Mouse (Mus musculus): ENCODE data around the gene Dcp1a. TPM values are rescaled to one million over a fixed set of nuclear protein-coding genes. Genes with fewer than 3 reads are reported as not detected.
A peak's percentile ranks its signal among the peaks of the same experiment; 100 is the strongest.

The Dcp1a gene
- polyA plus RNA-seq, 1 experiment from 2014 or later: 16.1 TPM

GRCm38 (mm10) chr14:30551509-30551908 lies 72.2 kb downstream of the Dcp1a start:
- H3K4me1 ChIP-seq (ENCODE audit: control insufficient read depth in 2 of 2, insufficient read depth in 2 of 2, low read length in 2 of 2): peaks cover 22 to 33% of the 10 kb centered on the region in 2 experiments
- no peak for ATAC-seq (ENCODE audit: insufficient number of reproducible peaks, insufficient read depth, low FRiP score, low read depth)
- peak overlapping the region; percentile 5 to 28; a peak in 1 of 4 replicates for H3K27ac ChIP-seq (replicated peaks in 1 of 2; ENCODE audit: control insufficient read depth in 1 of 2, insufficient read depth in 1 of 2, low read depth in 2 of 2, low read length in 2 of 2)
- 0 out of 2 replicates have a peak overlapping the region, but pooled peaks have one; percentile 25 for H3K9ac ChIP-seq (ENCODE audit: low read length)
- WGBS: 12% methylated on average over 5 of the region's 5 CpGs
- peak overlapping the region in 1 of 2 experiments; percentile 85; a peak in 2 of 4 replicates for H3K4me3 ChIP-seq (ENCODE audit: control insufficient read depth in 1 of 2, insufficient read depth in 1 of 2, low read depth in 1 of 2, low read length in 2 of 2)
- peak overlapping the region; percentile 98 for H3K4me2 ChIP-seq (ENCODE audit: low read length)
- H3K9me3 ChIP-seq (ENCODE audit: control insufficient read depth, low read length): no peaks in the 10 kb centered on the region
- no peaks in the 10 kb centered on the region for H3K27me3 ChIP-seq (ENCODE audit: control insufficient read depth, insufficient read depth, low read length)
- H3K36me3 ChIP-seq (ENCODE audit: control insufficient read depth, insufficient read depth, low read length): peaks cover 13% of the 10 kb centered on the region

GRCm38 (mm10) chr14:30551981-30552380 lies 72.6 kb downstream of the Dcp1a start:
- Histone ChIP-seq H3K27me3 (ENCODE audit: control insufficient read depth, insufficient read depth, low read length) (no peaks in the 10 kb centered on the region), H3K4me2 (ENCODE audit: low read length) (peak overlapping the region; percentile 98; the same call in 1 of the 2 replicates), H3K36me3 (ENCODE audit: control insufficient read depth, insufficient read depth, low read length) (peaks cover 14% of the 10 kb centered on the region), H3K9ac (ENCODE audit: low read length) (no peak overlapping the region), H3K9me3 (ENCODE audit: control insufficient read depth, low read length) (no peaks in the 10 kb centered on the region), H3K27ac (replicated peaks in 1 of 2; ENCODE audit: control insufficient read depth in 1 of 2, insufficient read depth in 1 of 2, low read depth in 2 of 2, low read length in 2 of 2) (no peak overlapping the region), H3K4me3 (ENCODE audit: control insufficient read depth in 1 of 2, insufficient read depth in 1 of 2, low read depth in 1 of 2, low read length in 2 of 2) (no peak overlapping the region), H3K4me1 (ENCODE audit: control insufficient read depth in 2 of 2, insufficient read depth in 2 of 2, low read length in 2 of 2) (peaks cover 22 to 33% of the 10 kb centered on the region in 2 experiments)
- 95% methylated on average over 2 of the region's 2 CpGs for WGBS
- no peak for ATAC-seq (ENCODE audit: insufficient number of reproducible peaks, insufficient read depth, low FRiP score, low read depth)

DNA sequence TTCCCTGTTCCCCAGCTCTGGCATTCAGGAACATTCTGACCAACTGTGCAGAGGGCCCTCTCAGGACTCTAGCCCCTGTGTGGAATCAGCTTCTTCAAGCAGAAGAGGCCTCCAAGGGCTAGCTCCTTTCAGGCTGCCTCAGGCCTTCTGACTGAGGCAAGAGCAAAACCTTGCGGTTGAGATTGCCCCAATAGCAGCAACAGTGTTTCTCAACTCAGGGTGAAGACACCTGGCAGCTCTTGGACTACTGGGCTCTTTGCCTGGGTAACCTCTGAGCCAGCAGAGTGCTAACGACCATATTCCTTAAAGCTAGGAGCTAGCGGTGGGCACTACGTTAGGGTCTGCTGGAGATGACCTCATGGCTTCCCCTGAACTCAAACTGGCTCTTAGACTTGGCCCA lies 73.8 kb downstream of the Dcp1a start:
- no peak for ATAC-seq (ENCODE audit: insufficient number of reproducible peaks, insufficient read depth, low FRiP score, low read depth)
- no peak overlapping the region for H3K4me3 ChIP-seq (ENCODE audit: control insufficient read depth in 1 of 2, insufficient read depth in 1 of 2, low read depth in 1 of 2, low read length in 2 of 2)

DNA sequence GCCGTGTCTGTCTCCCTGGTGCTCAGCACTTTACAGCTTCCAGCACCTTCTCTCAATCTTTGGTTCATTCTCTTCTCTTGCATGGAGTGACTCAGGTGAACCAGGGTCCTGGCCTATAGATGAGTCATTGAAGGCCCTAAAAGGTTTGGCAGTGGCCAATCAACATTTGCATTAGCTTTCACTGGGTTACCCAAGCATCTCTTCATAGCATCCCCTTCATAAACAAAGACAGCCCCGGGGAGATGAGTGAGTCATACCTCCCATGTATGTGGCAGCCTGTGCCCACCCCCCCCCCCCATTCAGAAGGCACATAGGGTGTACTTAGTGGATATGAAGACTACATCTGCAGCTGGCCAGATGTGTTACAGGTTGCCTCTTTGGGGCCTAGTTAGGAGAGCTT lies 77.3 kb downstream of the Dcp1a start:
- Histone ChIP-seq H3K4me3 (ENCODE audit: control insufficient read depth in 1 of 2, insufficient read depth in 1 of 2, low read depth in 1 of 2, low read length in 2 of 2) (no peak overlapping the region), H3K27me3 (ENCODE audit: control insufficient read depth, insufficient read depth, low read length) (no peaks in the 10 kb centered on the region), H3K9ac (ENCODE audit: low read length) (no peak overlapping the region), H3K27ac (replicated peaks in 1 of 2; ENCODE audit: control insufficient read depth in 1 of 2, insufficient read depth in 1 of 2, low read depth in 2 of 2, low read length in 2 of 2) (no peak overlapping the region), H3K36me3 (ENCODE audit: control insufficient read depth, insufficient read depth, low read length) (peaks cover 47% of the 10 kb centered on the region), H3K9me3 (ENCODE audit: control insufficient read depth, low read length) (no peaks in the 10 kb centered on the region), H3K4me1 (ENCODE audit: control insufficient read depth in 2 of 2, insufficient read depth in 2 of 2, low read length in 2 of 2) (peaks cover 3 to 17% of the 10 kb centered on the region in 2 experiments), H3K4me2 (ENCODE audit: low read length) (no peak overlapping the region)
- WGBS: 77% methylated on average over 2 of the region's 2 CpGs
- no peak for ATAC-seq (ENCODE audit: insufficient number of reproducible peaks, insufficient read depth, low FRiP score, low read depth)

More for the DNA sequence above, 73.8 kb downstream of the Dcp1a start:
- no peak overlapping the region for H3K9ac ChIP-seq (ENCODE audit: low read length)
- peaks cover 20 to 33% of the 10 kb centered on the region in 2 experiments for H3K4me1 ChIP-seq (ENCODE audit: control insufficient read depth in 2 of 2, insufficient read depth in 2 of 2, low read length in 2 of 2)
- H3K36me3 ChIP-seq (ENCODE audit: control insufficient read depth, insufficient read depth, low read length): peaks cover 14% of the 10 kb centered on the region
- no peaks in the 10 kb centered on the region for H3K27me3 ChIP-seq (ENCODE audit: control insufficient read depth, insufficient read depth, low read length)
- no peak overlapping the region for H3K27ac ChIP-seq (replicated peaks in 1 of 2; ENCODE audit: control insufficient read depth in 1 of 2, insufficient read depth in 1 of 2, low read depth in 2 of 2, low read length in 2 of 2)
- no peaks in the 10 kb centered on the region for H3K9me3 ChIP-seq (ENCODE audit: control insufficient read depth, low read length)
- no peak overlapping the region for H3K4me2 ChIP-seq (ENCODE audit: low read length)
- 89% methylated on average over 4 of the region's 4 CpGs for WGBS

DNA sequence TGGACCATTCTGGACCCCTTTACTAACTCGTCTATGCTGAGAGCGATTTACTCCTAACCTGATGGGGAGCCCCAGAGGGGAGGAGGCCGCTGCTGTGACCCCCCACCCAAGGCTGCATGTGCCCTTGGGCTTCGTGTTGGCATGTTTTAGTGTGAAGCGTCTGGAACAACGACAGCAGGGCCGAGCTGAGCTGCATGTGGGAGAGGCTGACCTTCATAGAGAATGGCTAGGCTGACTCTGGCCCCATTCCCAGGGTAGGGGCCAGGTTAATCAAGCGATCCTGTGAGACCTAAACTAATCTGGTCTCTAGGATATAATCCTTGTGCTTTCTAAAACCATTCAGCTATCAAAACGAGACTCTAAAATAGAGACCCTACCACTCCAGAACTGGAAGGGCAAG lies 78.4 kb downstream of the Dcp1a start:
- H3K9ac ChIP-seq (ENCODE audit: low read length): no peak overlapping the region
- peaks cover 50% of the 10 kb centered on the region for H3K36me3 ChIP-seq (ENCODE audit: control insufficient read depth, insufficient read depth, low read length)
- no peak overlapping the region for H3K4me2 ChIP-seq (ENCODE audit: low read length)
- no peak for ATAC-seq (ENCODE audit: insufficient number of reproducible peaks, insufficient read depth, low FRiP score, low read depth)
- no peaks in the 10 kb centered on the region for H3K27me3 ChIP-seq (ENCODE audit: control insufficient read depth, insufficient read depth, low read length)
- no peak overlapping the region for H3K4me3 ChIP-seq (ENCODE audit: control insufficient read depth in 1 of 2, insufficient read depth in 1 of 2, low read depth in 1 of 2, low read length in 2 of 2)
- H3K9me3 ChIP-seq (ENCODE audit: control insufficient read depth, low read length): no peaks in the 10 kb centered on the region
- peaks cover 3 to 15% of the 10 kb centered on the region in 2 experiments; a peak in 3 of 4 replicates for H3K4me1 ChIP-seq (ENCODE audit: control insufficient read depth in 2 of 2, insufficient read depth in 2 of 2, low read length in 2 of 2)
- WGBS: 59% methylated on average over 9 of the region's 9 CpGs
- H3K27ac ChIP-seq (replicated peaks in 1 of 2; ENCODE audit: control insufficient read depth in 1 of 2, insufficient read depth in 1 of 2, low read depth in 2 of 2, low read length in 2 of 2): no peak overlapping the region

GRCm38 (mm10) chr14:30559321-30559850 lies 80.1 kb downstream of the Dcp1a start:
- Histone ChIP-seq H3K4me3 (ENCODE audit: control insufficient read depth in 1 of 2, insufficient read depth in 1 of 2, low read depth in 1 of 2, low read length in 2 of 2) (no peak overlapping the region), H3K27ac (replicated peaks in 1 of 2; ENCODE audit: control insufficient read depth in 1 of 2, insufficient read depth in 1 of 2, low read depth in 2 of 2, low read length in 2 of 2) (no peak overlapping the region), H3K36me3 (ENCODE audit: control insufficient read depth, insufficient read depth, low read length) (peaks cover 56% of the 10 kb centered on the region), H3K4me1 (ENCODE audit: control insufficient read depth in 2 of 2, insufficient read depth in 2 of 2, low read length in 2 of 2) (peaks cover 6 to 20% of the 10 kb centered on the region in 2 experiments), H3K9me3 (ENCODE audit: control insufficient read depth, low read length) (no peaks in the 10 kb centered on the region), H3K4me2 (ENCODE audit: low read length) (no peak overlapping the region), H3K9ac (ENCODE audit: low read length) (no peak overlapping the region), H3K27me3 (ENCODE audit: control insufficient read depth, insufficient read depth, low read length) (no peaks in the 10 kb centered on the region)
- no peak for ATAC-seq (ENCODE audit: insufficient number of reproducible peaks, insufficient read depth, low FRiP score, low read depth)
- WGBS: 87% methylated on average over 17 of the region's 17 CpGs

GRCm38 (mm10) chr14:30560803-30561389 lies 81.6 kb downstream of the Dcp1a start:
- no peak overlapping the region for H3K4me2 ChIP-seq (ENCODE audit: low read length)
- no peak overlapping the region for H3K9ac ChIP-seq (ENCODE audit: low read length)
- H3K9me3 ChIP-seq (ENCODE audit: control insufficient read depth, low read length): no peaks in the 10 kb centered on the region
- WGBS: 89% methylated on average over 13 of the region's 13 CpGs
- H3K27me3 ChIP-seq (ENCODE audit: control insufficient read depth, insufficient read depth, low read length): no peaks in the 10 kb centered on the region
- peaks cover 8 to 22% of the 10 kb centered on the region in 2 experiments for H3K4me1 ChIP-seq (ENCODE audit: control insufficient read depth in 2 of 2, insufficient read depth in 2 of 2, low read length in 2 of 2)
- H3K4me3 ChIP-seq (ENCODE audit: control insufficient read depth in 1 of 2, insufficient read depth in 1 of 2, low read depth in 1 of 2, low read length in 2 of 2): no peak overlapping the region
- H3K36me3 ChIP-seq (ENCODE audit: control insufficient read depth, insufficient read depth, low read length): peaks cover 68% of the 10 kb centered on the region
- ATAC-seq (ENCODE audit: insufficient number of reproducible peaks, insufficient read depth, low FRiP score, low read depth): no peak
- H3K27ac ChIP-seq (replicated peaks in 1 of 2; ENCODE audit: control insufficient read depth in 1 of 2, insufficient read depth in 1 of 2, low read depth in 2 of 2, low read length in 2 of 2): no peak overlapping the region
